Mouse (Mus musculus): ENCODE measurements at regions not wholly inside any gene's neighbourhood (a gene's known extent, or its start where the extent isn't known, plus 50 kb on each side); places are given as distances from the start of the nearest gene placed in this dataset.

- ATAC-seq (no peak), DNase-seq (no peak)
- Histone ChIP-seq H3K4me3 (ENCODE audit: low read depth, low read length) (no peak overlapping the region), H3K27me3 (ENCODE audit: insufficient read depth, low read length) (no peaks in the 10 kb centered on the region), H3K4me1 (ENCODE audit: insufficient read depth) (no peaks in the 10 kb centered on the region), H3K9ac (no peak overlapping the region), H3K9me3 (ENCODE audit: low read length) (no peaks in the 10 kb centered on the region), H3K27ac (ENCODE audit: low read depth, low read length) (no peak overlapping the region), H3K36me3 (ENCODE audit: insufficient read depth) (no peaks in the 10 kb centered on the region), H3K4me2 (ENCODE audit: low read depth) (no peak overlapping the region)
- no peak for TF ChIP-seq CTCF (IDR thresholded peaks at IDR 0.05; ENCODE audit: low read depth)
- 81% methylated on average over 7 of the region's 7 CpGs for WGBS
These were observed 78.1 kb upstream of the Ankrd28 start for GRCm38 (mm10) chr14:31908591-31908990.

- Histone ChIP-seq H3K27ac (ENCODE audit: low read depth, low read length) (no peak overlapping the region), H3K27me3 (ENCODE audit: insufficient read depth, low read length) (no peaks in the 10 kb centered on the region), H3K9me3 (ENCODE audit: low read length) (no peaks in the 10 kb centered on the region), H3K4me1 (ENCODE audit: insufficient read depth) (no peaks in the 10 kb centered on the region), H3K9ac (no peak overlapping the region), H3K36me3 (ENCODE audit: insufficient read depth) (no peaks in the 10 kb centered on the region), H3K4me3 (ENCODE audit: low read depth, low read length) (no peak overlapping the region), H3K4me2 (ENCODE audit: low read depth) (no peak overlapping the region)
- ATAC-seq (no peak), DNase-seq (no peak)
- no peak for TF ChIP-seq CTCF (IDR thresholded peaks at IDR 0.05; ENCODE audit: low read depth)
- WGBS: 81% methylated on average over 4 of the region's 4 CpGs
These were observed 78.8 kb upstream of the Ankrd28 start for GRCm38 (mm10) chr14:31909291-31909690.

- no peak for ATAC-seq
- Histone ChIP-seq H3K36me3 (ENCODE audit: insufficient read depth) (no peaks in the 10 kb centered on the region), H3K9ac (no peak overlapping the region), H3K9me3 (ENCODE audit: low read length) (no peaks in the 10 kb centered on the region), H3K4me3 (ENCODE audit: low read depth, low read length) (no peak overlapping the region), H3K4me1 (ENCODE audit: insufficient read depth) (no peaks in the 10 kb centered on the region), H3K27me3 (ENCODE audit: insufficient read depth, low read length) (no peaks in the 10 kb centered on the region), H3K4me2 (ENCODE audit: low read depth) (no peak overlapping the region), H3K27ac (ENCODE audit: low read depth, low read length) (no peak overlapping the region)
- 92% methylated on average over 2 of the region's 2 CpGs for WGBS
- no peak for DNase-seq
- TF ChIP-seq CTCF (IDR thresholded peaks at IDR 0.05; ENCODE audit: low read depth): no peak
These were observed 80.4 kb upstream of the Ankrd28 start for GRCm38 (mm10) chr14:31910809-31911208.

GRCm38 (mm10) chr14:31918461-31918860, 88.0 kb upstream of the Ankrd28 start:
- Histone ChIP-seq H3K4me2 (ENCODE audit: low read depth) (no peak overlapping the region), H3K4me1 (ENCODE audit: insufficient read depth) (no peaks in the 10 kb centered on the region), H3K9ac (no peak overlapping the region), H3K9me3 (ENCODE audit: low read length) (no peaks in the 10 kb centered on the region), H3K27ac (ENCODE audit: low read depth, low read length) (no peak overlapping the region), H3K27me3 (ENCODE audit: insufficient read depth, low read length) (no peaks in the 10 kb centered on the region), H3K36me3 (ENCODE audit: insufficient read depth) (no peaks in the 10 kb centered on the region), H3K4me3 (ENCODE audit: low read depth, low read length) (no peak overlapping the region)
- TF ChIP-seq CTCF (IDR thresholded peaks at IDR 0.05; ENCODE audit: low read depth): no peak
- WGBS: 90% methylated on average over 4 of the region's 4 CpGs
- no peak for DNase-seq
- ATAC-seq: no peak

- TF ChIP-seq CTCF (IDR thresholded peaks at IDR 0.05; ENCODE audit: low read depth): no peak
- 96% methylated on average over 1 of the region's 1 CpGs for WGBS
These were observed 88.5 kb upstream of the Ankrd28 start for GRCm38 (mm10) chr14:31918921-31919320.

GRCm38 (mm10) chr14:31929161-31929707, 98.8 kb upstream of the Ankrd28 start:
- no peaks in the 10 kb centered on the region for H3K9me3 ChIP-seq (ENCODE audit: low read length)
- no peak overlapping the region for H3K4me2 ChIP-seq (ENCODE audit: low read depth)
- ATAC-seq: no peak
- no peak for DNase-seq
- no peak overlapping the region for H3K27ac ChIP-seq (ENCODE audit: low read depth, low read length)
- H3K9ac ChIP-seq: no peak overlapping the region
- TF ChIP-seq CTCF (IDR thresholded peaks at IDR 0.05; ENCODE audit: low read depth): no peak
- 63% methylated on average over 12 of the region's 12 CpGs for WGBS
- 0 out of 2 replicates have a peak, but pooled peaks cover under 1% of the 10 kb centered on the region for H3K4me1 ChIP-seq (ENCODE audit: insufficient read depth)
- no peak overlapping the region for H3K4me3 ChIP-seq (ENCODE audit: low read depth, low read length)
- no peaks in the 10 kb centered on the region for H3K36me3 ChIP-seq (ENCODE audit: insufficient read depth)
- H3K27me3 ChIP-seq (ENCODE audit: insufficient read depth, low read length): no peaks in the 10 kb centered on the region

More at GRCm38 (mm10) chr14:31918921-31919320, 88.5 kb upstream of the Ankrd28 start:
- Histone ChIP-seq H3K4me2 (ENCODE audit: low read depth) (no peak overlapping the region), H3K9ac (no peak overlapping the region), H3K27me3 (ENCODE audit: insufficient read depth, low read length) (no peaks in the 10 kb centered on the region), H3K27ac (ENCODE audit: low read depth, low read length) (no peak overlapping the region), H3K9me3 (ENCODE audit: low read length) (no peaks in the 10 kb centered on the region), H3K4me3 (ENCODE audit: low read depth, low read length) (no peak overlapping the region), H3K4me1 (ENCODE audit: insufficient read depth) (no peaks in the 10 kb centered on the region), H3K36me3 (ENCODE audit: insufficient read depth) (no peaks in the 10 kb centered on the region)
- ATAC-seq (no peak), DNase-seq (no peak)

- H3K9me3 ChIP-seq (ENCODE audit: low read length): no peaks in the 10 kb centered on the region
- no peak for TF ChIP-seq CTCF (IDR thresholded peaks at IDR 0.05; ENCODE audit: low read depth)
- H3K4me1 ChIP-seq (ENCODE audit: insufficient read depth): 0 out of 2 replicates have a peak, but pooled peaks cover 4% of the 10 kb centered on the region
- no peak for ATAC-seq
- H3K4me2 ChIP-seq (ENCODE audit: low read depth): no peak overlapping the region
- H3K27ac ChIP-seq (ENCODE audit: low read depth, low read length): no peak overlapping the region
- 52% methylated on average over 9 of the region's 9 CpGs for WGBS
- H3K9ac ChIP-seq: no peak overlapping the region
- H3K36me3 ChIP-seq (ENCODE audit: insufficient read depth): no peaks in the 10 kb centered on the region
- no peaks in the 10 kb centered on the region for H3K27me3 ChIP-seq (ENCODE audit: insufficient read depth, low read length)
- peak; percentile 54 for DNase-seq
- H3K4me3 ChIP-seq (ENCODE audit: low read depth, low read length): no peak overlapping the region
These were observed 98.4 kb upstream of the Galnt15 start for GRCm38 (mm10) chr14:31930367-31930766.

Data from forebrain, postnatal 0 days (tissue).